Mouse (Mus musculus): ENCODE results near the gene Dnah3.

The Dnah3 gene

DNA sequence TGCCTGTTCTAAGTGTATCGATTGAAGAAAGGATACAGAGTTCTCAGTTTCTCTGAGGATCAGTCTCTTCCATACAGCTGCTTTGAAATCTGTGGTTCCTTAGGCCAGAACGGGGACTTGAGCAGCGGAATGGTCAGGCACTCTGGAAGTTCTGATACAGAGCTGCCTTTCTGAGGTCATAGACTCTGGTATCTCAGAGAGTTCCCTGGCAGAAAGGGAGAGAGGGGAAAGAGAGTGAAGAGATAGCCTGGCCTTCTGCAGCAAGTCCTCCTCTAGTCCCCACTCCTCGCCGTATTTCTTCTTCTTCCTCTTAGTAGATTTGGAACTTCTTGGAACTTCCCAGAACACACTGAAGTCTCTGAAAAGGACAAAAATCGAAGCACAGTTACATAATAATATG is at the start of gene Dnah3:
Dnah3 (minus strand) TSS at position 101 of the 400 bp plus-strand sequence.
- DNase-seq = no peak

DNA sequence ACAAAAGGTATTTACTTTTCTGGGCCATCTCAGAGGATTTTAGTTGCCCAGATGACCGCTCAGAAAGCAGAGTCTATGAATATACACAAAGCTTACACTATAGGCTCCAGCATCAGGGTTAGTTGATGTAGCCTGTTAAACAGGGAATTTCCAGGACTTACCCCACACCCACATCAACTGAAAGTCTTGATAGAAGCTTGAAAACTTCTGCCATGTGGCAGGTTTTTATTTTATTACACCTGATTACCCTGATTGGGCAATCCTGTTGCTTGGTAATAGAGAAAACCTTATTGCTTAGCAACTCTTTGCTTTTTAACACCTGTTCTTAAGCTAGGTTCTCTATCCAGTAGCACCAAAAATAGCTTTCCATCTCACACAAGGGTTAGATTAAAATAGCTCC is 47.7 kb upstream of the Dnah3 start:
- no peak for DNase-seq

DNA sequence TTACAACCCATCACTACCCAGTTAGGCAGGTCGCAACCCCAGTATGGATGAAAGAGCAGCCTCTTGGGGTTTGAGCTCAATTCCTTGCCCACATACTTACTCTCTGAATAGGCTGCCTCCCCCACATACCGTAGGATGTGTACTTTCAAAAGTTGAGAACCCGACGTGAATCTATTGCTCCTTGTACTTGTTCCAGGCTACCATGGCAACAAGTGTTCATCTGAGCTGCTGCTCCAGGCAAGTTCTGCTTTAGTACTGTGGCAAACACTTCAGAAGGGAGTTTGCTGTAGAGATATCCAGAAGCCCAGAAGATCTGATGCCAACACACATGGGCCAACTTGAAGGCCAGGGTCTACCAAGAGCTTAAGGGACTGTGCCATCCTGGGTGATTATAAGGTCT is 33.9 kb upstream of the Dnah3 start:
- no peak for DNase-seq

- DNase-seq = no peak
Measured at GRCm38 (mm10) chr7:120127686-120128059, 32.6 kb upstream of the Dnah3 start.

DNA sequence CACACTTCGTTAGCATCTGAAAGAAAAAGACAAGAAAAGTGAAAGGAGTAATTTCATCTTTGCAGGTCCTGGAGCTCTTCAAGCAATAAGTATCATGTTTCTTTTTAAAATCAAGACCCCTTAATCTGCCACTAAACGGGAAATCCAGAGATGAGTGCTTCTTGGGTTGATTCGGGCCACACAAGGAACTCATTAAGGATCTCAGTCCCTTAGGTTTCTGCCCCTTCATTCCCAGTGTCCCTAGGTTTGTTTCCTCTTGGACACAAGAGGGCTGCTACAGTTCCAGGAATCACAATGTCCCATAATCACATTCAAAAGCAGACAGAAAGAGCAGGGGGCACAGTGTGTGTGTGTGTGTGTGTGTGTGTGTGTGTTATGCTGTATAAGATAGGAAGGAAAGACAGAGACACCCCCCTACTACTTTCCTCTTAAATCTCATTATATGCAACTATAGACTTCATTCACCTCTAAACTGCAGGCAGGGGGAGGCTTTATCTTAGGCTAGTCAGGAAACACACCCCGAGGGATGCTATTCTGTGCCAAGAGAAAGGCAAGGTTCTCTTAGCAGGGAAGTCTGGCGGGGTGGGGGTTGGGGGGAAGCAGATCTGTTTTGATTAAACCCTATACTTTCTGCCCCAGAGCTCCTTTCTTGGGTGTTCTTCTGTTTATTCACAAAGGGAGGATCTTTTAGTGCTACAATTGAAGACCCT is 32.1 kb upstream of the Dnah3 start:
- no peak for DNase-seq

GRCm38 (mm10) chr7:120124844-120125243 is 29.8 kb upstream of the Dnah3 start:
- peak; percentile 83 to 85 for DNase-seq

DNA sequence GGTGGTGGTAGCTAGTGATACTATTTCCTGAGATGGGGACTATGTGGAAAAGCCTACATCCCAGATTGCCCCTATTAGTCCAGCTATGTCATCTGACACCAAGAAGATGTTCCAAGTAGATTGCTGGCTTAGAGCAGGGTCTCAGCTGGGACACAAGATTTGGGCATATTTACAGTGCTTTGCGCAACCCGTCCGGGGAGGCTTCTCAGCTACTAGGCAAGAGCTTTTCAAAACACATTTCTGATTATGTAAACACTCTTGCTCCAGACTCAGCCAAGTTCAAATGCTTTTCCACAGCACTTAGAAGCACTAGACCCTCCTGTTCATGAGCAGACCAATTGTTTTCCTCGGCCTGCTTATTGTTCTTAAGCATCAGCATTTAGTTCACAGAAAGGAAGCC is 28.7 kb upstream of the Dnah3 start:
- DNase-seq = peak; percentile 58 to 82

- no peak for DNase-seq
Measured at GRCm38 (mm10) chr7:120117529-120117928, 22.4 kb upstream of the Dnah3 start.

DNA sequence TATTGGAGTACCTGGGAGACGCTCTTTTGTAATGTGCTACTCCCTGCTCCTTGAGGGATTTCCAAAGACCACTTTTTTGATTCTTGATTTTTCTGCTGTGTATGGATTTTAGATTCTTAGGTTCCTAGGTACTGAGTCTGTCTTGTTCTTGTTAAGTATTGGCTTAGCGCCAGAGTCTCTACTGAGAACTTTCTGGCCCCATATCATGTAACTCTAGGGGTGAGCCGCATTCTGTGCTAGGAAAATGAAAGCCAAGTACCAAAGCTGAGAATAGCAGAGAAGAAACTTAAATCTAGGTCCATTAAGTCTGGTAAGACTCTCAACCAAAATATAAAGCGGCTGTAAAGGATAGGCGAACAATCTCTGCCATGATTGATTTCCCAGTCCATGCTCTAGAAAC is 21.9 kb upstream of the Dnah3 start:
- DNase-seq = no peak

- no peak for DNase-seq
Measured at GRCm38 (mm10) chr7:120109676-120110075, 14.6 kb upstream of the Dnah3 start.

DNA sequence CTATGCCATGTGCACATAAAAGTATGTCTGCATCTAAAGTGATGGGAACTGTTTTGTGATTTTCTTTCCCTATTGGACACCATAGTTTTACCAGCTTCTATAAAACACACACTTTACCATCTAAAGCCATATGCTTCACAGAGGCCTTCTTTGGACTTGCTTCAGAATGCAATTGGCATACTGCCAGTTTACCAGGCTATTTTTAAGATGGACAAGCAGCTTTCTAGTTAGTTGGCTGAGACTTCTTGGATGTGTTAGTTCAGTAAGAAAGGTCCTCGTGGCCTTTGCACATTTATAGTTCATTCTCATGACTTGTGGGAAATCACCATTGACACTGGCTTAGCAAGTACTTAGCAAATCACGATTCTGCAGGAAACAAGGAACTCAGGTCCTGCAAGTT is 11.3 kb upstream of the Dnah3 start:
- no peak for DNase-seq

DNA sequence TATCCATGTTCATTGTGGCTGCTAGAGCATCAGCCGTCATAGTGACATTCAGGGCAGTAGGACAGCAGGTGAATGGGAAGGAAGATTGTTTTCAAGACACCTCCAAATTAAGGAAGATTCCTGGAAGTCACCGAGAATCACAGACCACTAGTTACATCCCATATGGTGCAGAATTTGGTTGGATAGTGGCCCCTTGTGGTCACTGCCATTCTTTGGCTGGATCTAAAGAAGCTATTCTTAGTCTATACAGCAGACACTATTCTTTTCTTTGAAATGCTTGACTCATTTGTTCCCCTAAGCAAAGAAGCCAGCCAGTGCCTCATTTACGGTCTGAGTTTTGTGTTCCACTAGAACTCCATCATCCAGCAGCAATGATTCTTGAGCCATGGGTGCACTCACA is 9.9 kb upstream of the Dnah3 start:
- DNase-seq = no peak

DNA sequence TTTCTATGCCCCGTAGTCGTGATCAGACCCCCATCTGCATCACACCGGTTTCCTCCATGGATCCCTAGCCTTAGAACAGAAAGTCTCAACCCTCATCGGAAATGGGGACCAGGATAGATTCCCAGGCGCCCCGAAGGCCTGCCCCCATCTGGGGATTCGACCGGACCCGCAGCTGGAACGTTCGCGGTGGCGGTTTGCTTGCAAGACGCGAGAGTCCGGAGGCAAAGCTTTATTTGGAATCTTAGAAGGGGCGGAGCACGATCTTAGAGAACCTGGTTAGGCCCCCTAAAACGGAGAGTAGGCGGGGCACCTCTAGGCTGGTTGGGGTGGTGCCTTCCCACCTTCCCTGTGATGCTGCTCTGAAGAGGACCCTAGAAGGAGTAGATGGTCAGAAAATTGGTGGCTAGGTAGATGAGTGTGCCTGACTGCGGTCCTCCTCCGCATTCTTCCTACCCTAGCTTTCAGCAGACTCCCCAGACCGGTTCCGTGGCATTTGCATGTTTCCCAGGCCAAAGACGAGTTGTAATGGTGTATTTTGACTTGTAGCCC is 8.0 kb upstream of the Dnah3 start:
- peak; percentile 43 to 59 for DNase-seq

GRCm38 (mm10) chr7:120102164-120102972 is 7.3 kb upstream of the Dnah3 start, which contains the start of gene Tmem159:
TSS of gene Tmem159 (plus strand) at chr7:120102353.
- DNase-seq = peak; percentile 94

GRCm38 (mm10) chr7:120098403-120098802 is 3.3 kb upstream of the Dnah3 start:
- DNase-seq = peak; percentile 84 to 86

GRCm38 (mm10) chr7:120097845-120098244 is 2.8 kb upstream of the Dnah3 start:
- DNase-seq = peak; percentile 50 to 69

- DNase-seq = no peak
Measured at GRCm38 (mm10) chr7:120094216-120094615, 864 bp downstream of the Dnah3 start.

DNA sequence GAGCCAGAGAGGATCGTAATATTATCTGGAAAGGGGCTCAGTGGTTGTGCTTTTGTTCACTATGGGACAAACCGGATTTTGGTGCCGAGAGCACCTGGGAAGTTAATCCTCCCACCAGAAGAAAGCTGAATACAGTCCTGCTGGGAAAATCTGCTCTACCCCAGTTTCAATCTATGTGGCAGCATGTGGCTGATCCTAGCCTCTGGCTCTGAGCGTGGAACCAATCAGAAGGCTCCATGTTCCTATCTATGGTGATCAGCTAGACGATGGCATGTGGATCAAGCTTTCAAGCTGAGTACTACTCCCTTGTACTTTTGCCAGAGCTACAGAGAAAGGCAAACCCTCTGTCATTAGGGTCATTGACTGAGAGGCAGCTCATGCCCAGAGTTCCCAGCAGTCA is 2.0 kb downstream of the Dnah3 start:
- no peak for DNase-seq

DNA sequence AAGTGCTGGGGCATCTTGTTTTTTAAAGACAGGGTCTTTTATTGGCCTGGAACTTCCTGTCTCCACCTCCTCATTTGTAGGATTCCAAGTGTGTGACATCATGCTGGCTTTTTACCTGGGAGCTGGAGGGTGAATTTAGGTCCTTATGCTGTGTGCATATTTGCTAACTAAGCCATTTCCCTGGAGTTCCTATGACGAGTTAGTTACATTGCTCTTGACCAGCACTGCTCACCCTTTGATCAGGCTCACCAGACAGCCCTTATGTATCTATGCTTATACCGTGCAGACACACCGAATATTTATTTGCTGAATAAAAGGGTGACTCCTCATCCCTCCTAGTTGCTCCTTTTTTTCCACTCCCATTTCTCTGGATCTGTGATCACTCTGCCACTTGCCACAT is 14.9 kb downstream of the Dnah3 start:
- DNase-seq = no peak

DNA sequence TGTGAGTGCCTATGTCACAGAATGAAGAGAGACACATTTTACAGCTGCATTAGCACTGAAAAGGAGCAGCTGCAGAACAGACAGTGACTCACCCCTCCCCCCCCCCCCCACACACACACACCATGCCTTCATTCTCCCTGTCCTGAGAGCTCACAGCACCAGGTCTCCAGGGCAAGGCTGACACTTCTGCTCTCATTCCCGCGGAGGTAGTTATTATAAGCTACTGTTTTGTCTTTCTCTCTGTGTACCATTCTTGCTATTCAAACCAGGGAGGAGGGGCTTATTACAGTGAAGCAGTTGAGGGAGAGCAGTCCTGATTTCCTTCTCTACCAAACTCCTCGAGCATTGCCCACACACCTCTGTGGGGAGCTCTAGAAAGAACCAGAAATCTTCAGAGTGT is 25.9 kb downstream of the Dnah3 start:
- no peak for DNase-seq

GRCm38 (mm10) chr7:120068114-120068513 is 27.0 kb downstream of the Dnah3 start:
- no peak for DNase-seq

DNA sequence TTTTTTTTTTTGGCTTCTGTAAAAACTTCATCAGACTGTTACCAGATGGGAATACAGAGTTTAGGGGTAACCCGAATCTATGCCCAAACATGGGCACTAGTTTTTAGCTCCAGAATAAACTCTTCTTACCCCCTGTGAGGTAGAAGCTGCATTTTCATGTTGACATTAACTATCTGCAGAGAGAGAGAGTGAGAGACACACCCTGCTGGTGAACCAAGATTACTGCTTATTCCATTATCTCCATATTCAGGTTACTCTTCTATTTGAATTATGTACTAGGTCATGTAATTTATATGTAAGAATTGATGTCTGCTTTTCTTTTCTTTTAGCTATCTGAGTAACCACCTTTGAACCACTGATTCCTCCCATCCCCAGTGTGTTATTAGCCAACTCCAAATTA is 31.0 kb downstream of the Dnah3 start:
- no peak for DNase-seq

GRCm38 (mm10) chr7:120055479-120055878 is 39.6 kb downstream of the Dnah3 start:
- DNase-seq = no peak

GRCm38 (mm10) chr7:120054016-120054415 is 41.1 kb downstream of the Dnah3 start:
- no peak for DNase-seq
